Mouse (Mus musculus) kidney, adult 2 months (tissue): Measurements from ENCODE around the gene Rhoc.

ENCODE experiments used
- CTCF ChIP-seq: fragments of 200-500 bp; conservative IDR thresholded peaks from 2 replicates; pipeline ENCODE4 v1.5.1; 2011; ENCODE audit warnings: low read depth, mild to moderate bottlenecking, control low read depth, low read length, moderate library complexity, mixed read lengths; ENCODE audit not compliant: insufficient read depth, insufficient read length
- POLR2A ChIP-seq: fragments of 200-500 bp; IDR thresholded peaks from one replicate; pipeline ENCODE4 v1.6.1; 2011; ENCODE audit warnings: low read depth, low read length, control low read depth

- TF ChIP-seq POLR2A (no peak), CTCF (no peak)
These were observed 17.3 kb upstream of the Rhoc start for GRCm38 (mm10) chr3:104770918-104771317.
